Mouse (Mus musculus): ENCODE data around the gene Gm49383.

GRCm38 (mm10) chr12:69214393-69214792 lies 17.5 kb upstream of the Gm49383 start:
- TF ChIP-seq EP300 (IDR thresholded peaks at IDR 0.05; ENCODE audit: low read depth) = no peak
- TF ChIP-seq CTCF (IDR thresholded peaks at IDR 0.05; ENCODE audit: low read depth) = no peak

Measured in liver, embryonic 14.5 days (tissue).